Mouse (Mus musculus) small intestine, adult 2 months (tissue): ENCODE measurements around the gene B3galt4. TPM values are rescaled to one million over a fixed set of nuclear protein-coding genes. Genes with fewer than 3 reads are reported as not detected.

Source experiments
- H3K27ac ChIP-seq: fragments of 200-500 bp; 2 replicates; pipeline ENCODE4 v1.5.1; 2012; ENCODE audit warnings: low read depth, low read length, control low read depth, inconsistent platforms; ENCODE audit not compliant: insufficient read depth
- H3K27me3 ChIP-seq: fragments of 200-500 bp; 2 replicates; pipeline ENCODE4 v1.6.1; 2012; ENCODE audit warnings: mild to moderate bottlenecking, moderate library complexity, low read length, inconsistent platforms; ENCODE audit not compliant: control insufficient read depth, insufficient read depth
- H3K36me3 ChIP-seq: fragments of 200-500 bp; 2 replicates; pipeline ENCODE4 v1.6.1; 2012; ENCODE audit warnings: mild to moderate bottlenecking, low read length, control low read depth, inconsistent platforms; ENCODE audit not compliant: control insufficient read depth, insufficient read depth
- H3K4me1 ChIP-seq: fragments of 200-500 bp; 2 replicates; pipeline ENCODE4 v1.6.1; 2012; ENCODE audit warnings: low read length, inconsistent platforms, mixed read lengths; ENCODE audit not compliant: control insufficient read depth, insufficient read depth, insufficient read length
- H3K4me3 ChIP-seq: fragments of 200-500 bp; 2 replicates; pipeline ENCODE4 v1.5.1; 2012; ENCODE audit warnings: low read depth, mild to moderate bottlenecking, control low read depth, inconsistent platforms, low read length, moderate library complexity
- CTCF ChIP-seq: fragments of 200-500 bp; IDR thresholded peaks from 2 replicates; pipeline ENCODE4 v1.5.1; 2012; ENCODE audit warnings: low read depth, mild to moderate bottlenecking, control low read depth, inconsistent platforms, low read length, moderate library complexity, mixed read lengths; ENCODE audit not compliant: insufficient replicate concordance, insufficient read length; ENCODE audit errors: extremely low read depth
- POLR2A ChIP-seq: fragments of 200-500 bp; IDR thresholded peaks from 2 replicates; pipeline ENCODE4 v1.6.1; 2012; ENCODE audit warnings: low read depth, mild to moderate bottlenecking, control low read depth, inconsistent platforms, low read length, moderate library complexity
- WGBS: fragments of 180-500 bp; shearing (Covaris S2); methylation state at CpG from one replicate; pipeline ENCODE4 v1.1.7; 2018; 5-methylcytosine and 5-hydroxymethylcytosine counted together
- polyA plus RNA-seq: library from polyadenylated mRNA; depleted of rRNA; stranded (reverse); fragments of >200 nt; gene quantifications from 2 replicates; pipeline ENCODE4 v1.2.3, GENCODE M21; 2012

B3galt4 gene
- polyA plus RNA-seq, 1 experiment = 24.6 TPM

DNA sequence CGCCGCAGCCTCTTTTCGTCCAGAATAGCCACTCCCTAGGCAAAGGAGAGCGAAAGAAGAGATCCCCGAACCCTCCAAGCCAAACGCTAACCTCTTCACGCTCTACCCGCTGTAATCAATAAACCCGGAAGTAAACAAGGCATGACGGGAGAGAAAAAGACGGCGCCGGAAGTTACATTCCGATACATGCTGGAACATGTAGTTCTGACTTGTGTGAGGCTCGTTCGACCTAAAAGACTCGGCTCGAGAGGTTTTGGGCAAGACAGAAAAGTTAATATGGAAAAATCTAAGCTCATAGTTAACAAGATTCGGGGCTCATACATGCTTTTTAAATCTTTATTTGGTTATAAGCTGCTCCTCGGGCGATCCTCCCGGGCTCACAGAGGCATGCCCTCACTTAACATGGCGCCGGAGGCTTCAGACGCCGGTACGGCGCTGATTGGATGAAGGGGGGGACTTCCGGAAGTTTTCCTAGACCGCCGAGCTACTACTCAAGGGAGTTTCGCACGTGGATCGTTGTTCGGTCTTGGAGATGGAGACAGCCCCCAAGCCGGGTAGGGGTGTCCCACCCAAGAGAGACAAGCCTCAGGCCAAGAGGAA, 11.0 kb downstream of the B3galt4 start, which contains the start of the genes Pfdn6 and Wdr46:
TSS of gene Pfdn6 (minus strand) at position 138 of the 600 bp plus-strand sequence.
TSS of gene Wdr46 (plus strand) at position 455 of the 600 bp plus-strand sequence.
- H3K27ac ChIP-seq = no peak within 1 kb of the TSS

DNA sequence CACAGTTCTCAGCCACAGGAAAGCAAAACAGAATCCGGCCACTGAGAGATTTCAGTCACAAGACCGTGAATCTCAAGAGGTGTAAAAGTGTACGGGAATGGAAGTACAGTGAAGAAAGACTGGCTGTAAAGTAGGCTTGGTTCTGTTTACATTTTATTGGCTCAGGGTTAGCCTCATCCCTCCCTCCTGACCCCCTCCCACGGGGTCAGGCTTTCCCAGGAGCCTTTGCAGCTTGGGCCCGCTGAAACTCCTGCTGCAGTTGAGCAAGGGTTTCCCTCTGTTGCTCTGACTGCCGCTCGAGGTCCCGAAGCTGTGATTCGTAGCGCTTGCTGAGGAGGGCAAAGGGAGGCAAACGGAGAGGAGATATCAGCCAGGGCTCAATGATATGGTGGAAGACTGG, 12.5 kb downstream of the B3galt4 start:
- WGBS = 64% methylated on average over 11 of the region's 11 CpGs
- no peak overlapping the region for H3K4me3 ChIP-seq
- H3K36me3 ChIP-seq = peaks cover 11% of the 10 kb centered on the region
- TF ChIP-seq POLR2A (no peak), CTCF (no peak)
- no peak overlapping the region for H3K27ac ChIP-seq
- H3K27me3 ChIP-seq = no peaks in the 10 kb centered on the region
- peaks cover 13% of the 10 kb centered on the region for H3K4me1 ChIP-seq

More for the DNA sequence above, 11.0 kb downstream of the B3galt4 start, which contains the start of the genes Pfdn6 and Wdr46:
- Histone ChIP-seq H3K27me3 (no peaks in the 10 kb centered on the region), H3K4me3 (peak within 1 kb of the TSS; percentile 94), H3K4me1 (peaks cover 13% of the 10 kb centered on the region), H3K36me3 (peaks cover 9% of the 10 kb centered on the region)
- WGBS = under 1% methylated on average over 36 of the region's 36 CpGs
- TF ChIP-seq CTCF (no peak), POLR2A (no peak)

DNA sequence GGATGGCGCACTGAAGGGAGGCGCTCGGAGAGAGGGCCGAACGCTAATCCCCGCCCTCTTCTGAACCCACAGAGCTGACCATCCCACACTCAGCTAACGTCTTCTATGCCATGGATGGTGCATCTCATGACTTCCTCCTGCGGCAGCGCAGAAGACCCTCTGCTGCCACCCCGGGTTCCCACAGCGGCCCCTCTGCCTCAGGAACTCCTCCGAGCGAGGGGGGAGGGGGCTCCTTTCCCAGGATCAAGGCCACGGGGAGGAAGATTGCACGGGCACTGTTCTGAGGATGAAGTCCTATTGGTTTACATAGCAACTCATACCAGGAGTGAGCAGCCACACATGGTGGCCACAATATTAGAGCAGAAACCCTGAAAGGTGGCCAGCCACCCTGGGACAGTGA, 14.3 kb downstream of the B3galt4 start:
- 86% methylated on average over 15 of the region's 15 CpGs for WGBS
- Histone ChIP-seq H3K36me3 (peaks cover 11% of the 10 kb centered on the region; the same call in 1 of the 2 replicates), H3K4me3 (no peak overlapping the region), H3K4me1 (peaks cover 15% of the 10 kb centered on the region), H3K27ac (no peak overlapping the region), H3K27me3 (no peaks in the 10 kb centered on the region)
- no peak for TF ChIP-seq POLR2A
- TF ChIP-seq CTCF = no peak

DNA sequence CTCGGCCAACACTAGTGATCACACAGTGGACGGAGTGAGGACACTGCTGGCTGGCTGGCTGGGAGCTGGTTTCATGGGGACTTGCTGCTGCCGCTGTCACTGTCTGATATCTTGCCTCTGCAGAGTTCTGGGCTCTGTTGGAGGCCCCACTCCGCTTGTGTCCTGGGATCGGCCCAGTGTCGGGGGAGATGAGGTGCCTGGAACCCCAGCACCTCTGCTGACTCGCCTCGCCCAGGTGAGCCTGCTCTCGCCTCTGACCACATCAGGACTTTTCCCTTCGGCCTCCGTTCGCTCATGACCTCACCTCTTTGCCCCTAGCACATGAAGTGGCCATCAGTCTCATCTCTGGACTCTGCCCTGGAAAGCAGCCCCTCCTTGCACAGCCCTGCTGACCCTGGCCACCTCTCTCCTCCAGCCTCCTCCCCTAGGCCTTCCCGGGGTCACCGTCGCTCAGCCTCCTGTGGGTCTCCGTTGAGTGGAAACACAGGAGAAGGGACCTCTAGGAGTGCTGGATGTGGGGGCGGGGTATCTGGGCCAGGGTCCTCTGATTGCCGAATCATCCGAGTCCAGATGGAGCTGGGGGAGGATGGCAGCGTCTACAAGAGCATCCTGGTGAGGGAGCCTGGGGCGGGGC, 15.7 kb downstream of the B3galt4 start:
- WGBS = 91% methylated on average over 21 of the region's 21 CpGs

DNA sequence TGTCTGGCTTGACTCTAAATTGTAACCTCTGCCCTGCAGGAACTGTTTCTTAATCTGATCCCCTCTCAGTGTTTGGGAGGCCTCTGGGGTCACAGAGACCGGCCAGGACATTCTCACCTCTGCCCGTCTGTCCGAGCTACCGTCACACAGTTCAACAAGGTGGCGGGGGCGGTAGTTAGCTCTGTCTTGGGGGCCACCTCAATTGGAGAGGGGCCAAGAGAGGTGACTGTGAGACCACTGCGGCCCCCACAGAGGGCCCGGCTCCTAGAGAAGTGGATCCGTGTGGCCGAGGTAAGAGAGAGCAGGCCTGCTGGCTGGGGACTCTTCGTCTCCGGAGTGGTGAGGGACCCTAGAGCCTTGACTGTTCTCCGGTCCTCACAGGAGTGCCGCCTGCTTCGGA, 18.3 kb downstream of the B3galt4 start:
- Histone ChIP-seq H3K27ac (no peak overlapping the region), H3K36me3 (peaks cover 15% of the 10 kb centered on the region), H3K4me1 (peaks cover 2% of the 10 kb centered on the region; the same call in 1 of the 2 replicates), H3K27me3 (no peaks in the 10 kb centered on the region), H3K4me3 (no peak overlapping the region)
- no peak for TF ChIP-seq POLR2A
- TF ChIP-seq CTCF = no peak
- WGBS = 94% methylated on average over 15 of the region's 15 CpGs

More for the DNA sequence above, 15.7 kb downstream of the B3galt4 start:
- H3K36me3 ChIP-seq = peaks cover 11% of the 10 kb centered on the region; the same call in 1 of the 2 replicates
- no peak overlapping the region for H3K27ac ChIP-seq
- no peak overlapping the region for H3K4me3 ChIP-seq
- H3K27me3 ChIP-seq = no peaks in the 10 kb centered on the region
- H3K4me1 ChIP-seq = peaks cover 8% of the 10 kb centered on the region
- TF ChIP-seq CTCF (no peak), POLR2A (no peak)

DNA sequence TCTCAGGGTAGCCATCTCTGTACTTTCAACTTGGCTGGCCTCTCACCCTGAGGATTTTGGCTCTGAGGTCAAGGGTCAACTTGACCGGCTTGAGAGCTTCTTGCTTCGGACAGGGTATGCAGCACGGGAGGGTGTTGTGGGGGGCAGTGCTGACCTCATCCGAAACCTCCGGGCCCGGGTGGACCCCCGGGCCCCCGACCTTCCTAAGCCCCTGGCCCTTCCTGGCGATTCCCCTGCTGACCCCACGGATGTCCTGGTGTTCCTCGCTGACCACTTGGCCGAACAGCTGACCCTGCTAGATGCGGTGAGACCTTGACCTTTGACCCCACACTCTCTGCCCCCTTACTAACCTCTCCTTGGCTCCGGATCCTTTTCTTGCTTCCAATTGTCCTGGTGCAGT, 18.8 kb downstream of the B3galt4 start:
- Histone ChIP-seq H3K27me3 (no peaks in the 10 kb centered on the region), H3K27ac (no peak overlapping the region), H3K4me3 (no peak overlapping the region), H3K4me1 (peaks cover 2% of the 10 kb centered on the region; the same call in 1 of the 2 replicates), H3K36me3 (peaks cover 17% of the 10 kb centered on the region)
- 90% methylated on average over 14 of the region's 14 CpGs for WGBS
- TF ChIP-seq POLR2A = no peak
- no peak for TF ChIP-seq CTCF

DNA sequence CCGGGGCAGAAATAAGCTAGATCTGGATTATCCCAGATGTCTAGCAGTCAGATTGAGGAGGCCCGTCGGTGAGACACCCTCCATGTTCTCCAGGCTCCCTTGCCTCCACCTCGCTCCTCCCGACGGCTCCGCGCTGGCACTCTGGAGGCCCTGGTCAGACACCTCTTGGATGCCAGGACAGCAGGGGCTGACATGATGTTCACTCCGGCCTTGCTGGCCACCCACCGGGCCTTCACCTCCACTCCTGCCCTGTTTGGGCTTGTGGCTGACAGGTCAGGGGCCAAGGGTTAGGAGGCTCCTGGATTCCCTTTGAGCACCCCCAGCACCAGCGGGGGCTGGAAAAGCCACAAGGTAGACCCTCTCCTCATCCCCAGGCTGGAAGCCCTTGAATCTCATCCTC, 19.3 kb downstream of the B3galt4 start:
- Histone ChIP-seq H3K27ac (no peak overlapping the region), H3K4me3 (no peak overlapping the region), H3K36me3 (peaks cover 21% of the 10 kb centered on the region), H3K27me3 (no peaks in the 10 kb centered on the region), H3K4me1 (peaks cover 2% of the 10 kb centered on the region; the same call in 1 of the 2 replicates)
- TF ChIP-seq CTCF (no peak), POLR2A (no peak)
- WGBS = 95% methylated on average over 11 of the region's 11 CpGs
